Mouse (Mus musculus): Measurements from ENCODE around the gene Plekha6.

The Plekha6 gene

GRCm38 (mm10) chr1:133182706-133183095 is 18.7 kb downstream of the Plekha6 start:
- DNase-seq (ENCODE audit: low spot score), result no peak

- no peak for DNase-seq (ENCODE audit: low spot score)
Observed at GRCm38 (mm10) chr1:133183141-133183925, 19.3 kb downstream of the Plekha6 start.

- no peak for DNase-seq (ENCODE audit: low spot score)
Observed at GRCm38 (mm10) chr1:133187948-133188680, 24.1 kb downstream of the Plekha6 start.

- no peak for DNase-seq (ENCODE audit: low spot score)
Observed at GRCm38 (mm10) chr1:133188719-133189118, 24.7 kb downstream of the Plekha6 start.

GRCm38 (mm10) chr1:133189471-133189870 is 25.5 kb downstream of the Plekha6 start:
- DNase-seq (ENCODE audit: low spot score), result no peak

- no peak for DNase-seq (ENCODE audit: low spot score)
Observed at GRCm38 (mm10) chr1:133190550-133190949, 26.5 kb downstream of the Plekha6 start.

- DNase-seq (ENCODE audit: low spot score), result no peak
Observed at GRCm38 (mm10) chr1:133196181-133196580, 32.2 kb downstream of the Plekha6 start.

GRCm38 (mm10) chr1:133197266-133197665 is 33.3 kb downstream of the Plekha6 start:
- DNase-seq (ENCODE audit: low spot score), result no peak

- DNase-seq (ENCODE audit: low spot score), result no peak
Observed at GRCm38 (mm10) chr1:133199706-133200105, 35.7 kb downstream of the Plekha6 start.

GRCm38 (mm10) chr1:133201499-133201898 is 37.5 kb downstream of the Plekha6 start:
- DNase-seq (ENCODE audit: low spot score), result no peak

GRCm38 (mm10) chr1:133203701-133204100 is 39.7 kb downstream of the Plekha6 start:
- no peak for DNase-seq (ENCODE audit: low spot score)

- DNase-seq (ENCODE audit: low spot score), result no peak
Observed at GRCm38 (mm10) chr1:133204341-133204849, 40.4 kb downstream of the Plekha6 start.

GRCm38 (mm10) chr1:133204985-133205384 is 41.0 kb downstream of the Plekha6 start:
- DNase-seq (ENCODE audit: low spot score), result no peak

GRCm38 (mm10) chr1:133208086-133208815 is 44.2 kb downstream of the Plekha6 start:
- no peak for DNase-seq (ENCODE audit: low spot score)

GRCm38 (mm10) chr1:133209036-133209435 is 45.0 kb downstream of the Plekha6 start:
- DNase-seq (ENCODE audit: low spot score), result no peak

GRCm38 (mm10) chr1:133209482-133209881 is 45.5 kb downstream of the Plekha6 start:
- DNase-seq (ENCODE audit: low spot score), result no peak

- DNase-seq (ENCODE audit: low spot score), result no peak
Observed at GRCm38 (mm10) chr1:133209901-133210516, 46.0 kb downstream of the Plekha6 start.

GRCm38 (mm10) chr1:133210766-133211165 is 46.8 kb downstream of the Plekha6 start:
- no peak for DNase-seq (ENCODE audit: low spot score)

GRCm38 (mm10) chr1:133212273-133212672 is 48.3 kb downstream of the Plekha6 start:
- no peak for DNase-seq (ENCODE audit: low spot score)

- no peak for DNase-seq (ENCODE audit: low spot score)
Observed at GRCm38 (mm10) chr1:133213098-133213497, 49.1 kb downstream of the Plekha6 start.

- DNase-seq (ENCODE audit: low spot score), result no peak
Observed at GRCm38 (mm10) chr1:133213901-133214300, 49.9 kb downstream of the Plekha6 start.
